Mouse (Mus musculus): ENCODE measurements around the gene Fchsd2.

Gene Fchsd2

GRCm38 (mm10) chr7:101210826-101211225 is 118.2 kb downstream of the Fchsd2 start:
- DNase-seq (ENCODE audit: low read depth), result no peak

- DNase-seq (ENCODE audit: low read depth), result no peak
These were observed 121.0 kb downstream of the Fchsd2 start for GRCm38 (mm10) chr7:101213515-101214263.

DNA sequence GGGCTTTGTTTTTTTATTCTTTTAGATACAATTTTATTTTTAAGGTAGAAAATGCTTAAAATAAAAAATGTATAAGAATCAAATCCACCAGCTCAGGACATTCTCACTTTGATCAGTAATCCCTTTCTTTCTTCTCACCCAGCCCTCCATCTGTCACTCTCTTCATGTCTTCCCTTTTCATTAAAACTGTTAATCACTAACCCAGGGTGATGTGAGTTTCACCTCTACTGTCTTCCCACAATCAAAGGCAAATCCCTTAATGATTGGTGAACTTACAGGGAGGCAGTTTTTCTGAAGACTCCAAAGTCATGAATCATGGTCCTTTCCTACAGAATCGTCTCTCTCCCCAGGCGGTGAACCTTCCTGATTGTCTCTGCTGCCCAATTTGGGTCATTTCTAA is 124.1 kb downstream of the Fchsd2 start:
- no peak for DNase-seq (ENCODE audit: low read depth)

DNA sequence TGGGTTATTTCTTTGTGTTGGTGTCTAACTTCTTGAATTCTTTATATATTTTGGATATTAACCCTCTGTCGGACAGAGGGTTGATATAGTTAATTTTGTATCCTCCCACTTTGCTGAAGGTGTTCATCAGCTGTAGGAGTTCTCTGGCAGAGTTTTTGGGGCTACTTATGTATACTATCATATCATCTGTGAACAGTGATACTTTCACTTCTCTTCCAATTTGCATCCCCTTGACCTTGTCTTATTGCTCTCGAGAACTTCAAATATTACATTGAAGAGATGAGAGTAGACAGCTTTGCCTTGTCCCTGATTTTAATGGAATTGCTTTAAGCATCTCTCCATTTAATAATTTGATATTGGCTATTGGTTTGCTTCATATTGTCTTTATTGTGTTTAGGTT is 130.8 kb downstream of the Fchsd2 start:
- DNase-seq (ENCODE audit: low read depth), result no peak

DNA sequence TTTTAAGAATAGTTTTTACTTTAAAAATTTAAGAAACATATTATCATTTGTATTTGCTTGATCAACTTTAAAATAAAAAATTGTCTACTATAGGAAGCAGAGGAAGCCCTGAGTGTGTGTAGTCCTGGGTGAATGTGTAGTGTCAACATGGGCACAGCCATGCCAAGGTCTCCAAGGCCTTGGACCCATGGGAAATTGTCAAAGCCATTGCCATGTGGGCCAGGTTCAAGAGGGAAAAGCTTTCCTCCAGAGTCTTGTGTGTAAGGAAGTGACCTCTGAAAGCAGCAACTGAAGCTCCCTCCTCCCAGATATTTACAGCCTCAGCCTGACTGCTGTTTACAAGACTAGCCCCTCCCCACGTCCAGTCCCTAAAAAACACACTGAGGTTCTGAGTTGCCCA is 136.7 kb downstream of the Fchsd2 start:
- no peak for DNase-seq (ENCODE audit: low read depth)

DNA sequence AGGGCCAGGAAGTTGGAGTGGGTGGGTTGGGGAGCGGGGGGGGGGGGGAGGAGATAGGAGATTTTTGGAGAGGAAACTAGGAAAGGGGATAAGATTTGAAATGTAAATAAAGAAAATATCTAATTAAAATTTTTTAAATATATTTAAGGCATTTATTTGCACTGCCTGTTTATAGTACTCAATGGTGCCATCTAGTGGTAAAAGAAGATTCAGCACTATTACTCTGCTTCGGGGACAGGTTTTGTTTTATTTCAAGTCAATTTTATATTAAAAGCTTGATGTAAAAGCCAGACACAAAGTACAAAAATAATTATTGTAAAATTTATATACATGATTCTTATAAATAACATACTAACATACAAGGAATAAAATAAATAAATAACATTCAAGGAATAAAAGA is 138.8 kb downstream of the Fchsd2 start:
- DNase-seq (ENCODE audit: low read depth), result peak; percentile 23

DNA sequence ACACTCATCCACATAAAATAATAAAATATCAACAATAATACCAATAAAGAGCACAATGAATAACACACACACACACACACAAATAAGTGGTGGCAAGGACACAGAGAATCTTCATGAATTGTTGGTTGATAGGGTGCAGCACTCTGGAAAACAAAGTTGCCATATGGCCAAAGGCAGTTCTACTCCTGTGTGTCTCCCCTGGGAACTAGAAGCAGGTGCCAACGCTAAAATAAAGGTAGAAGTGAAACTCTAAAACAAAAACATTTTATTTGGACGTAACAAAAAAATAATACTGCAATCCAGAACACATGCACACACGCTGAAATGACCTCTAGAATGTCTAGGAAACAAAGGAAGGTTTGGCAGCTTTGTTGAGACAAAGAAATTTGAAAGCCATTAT is 140.1 kb downstream of the Fchsd2 start:
- DNase-seq (ENCODE audit: low read depth), result no peak

DNA sequence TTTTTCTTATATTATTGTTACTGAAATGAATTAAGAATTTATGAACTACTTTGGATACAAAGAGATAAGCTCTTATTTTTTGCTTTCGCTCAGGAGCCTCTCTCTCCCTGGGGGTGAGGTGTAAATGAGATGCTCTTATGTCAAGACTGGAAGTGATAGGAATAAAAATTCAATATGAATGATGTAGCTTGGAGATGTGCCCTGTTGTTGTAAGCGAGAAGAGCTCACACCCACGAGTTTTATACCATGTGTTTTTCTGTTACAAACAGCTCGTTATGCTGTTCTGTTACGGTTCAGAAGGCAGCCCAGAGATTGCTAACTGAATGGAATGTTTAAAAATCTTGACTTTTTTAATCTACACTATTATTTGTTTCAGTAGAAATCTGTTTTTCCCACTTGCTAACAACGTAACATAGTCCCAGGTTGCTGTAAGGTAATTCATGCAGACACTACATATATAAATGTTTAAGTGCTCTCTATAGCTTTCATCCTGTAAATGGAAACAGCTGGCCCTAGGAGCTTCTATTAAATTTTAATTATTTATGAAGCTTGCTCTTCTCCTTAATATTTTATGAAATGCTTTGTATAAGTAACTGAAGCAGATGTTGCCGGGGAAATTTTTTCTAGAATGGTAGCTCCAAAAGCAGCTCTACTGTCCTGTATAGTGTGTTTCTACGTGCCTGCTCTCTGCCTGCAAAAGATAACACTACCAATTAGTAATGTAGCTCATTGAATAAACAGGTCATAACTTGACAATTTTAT is 144.2 kb downstream of the Fchsd2 start:
- no peak for DNase-seq (ENCODE audit: low read depth)

GRCm38 (mm10) chr7:101248760-101249159 is 156.1 kb downstream of the Fchsd2 start:
- no peak for DNase-seq (ENCODE audit: low read depth)

DNA sequence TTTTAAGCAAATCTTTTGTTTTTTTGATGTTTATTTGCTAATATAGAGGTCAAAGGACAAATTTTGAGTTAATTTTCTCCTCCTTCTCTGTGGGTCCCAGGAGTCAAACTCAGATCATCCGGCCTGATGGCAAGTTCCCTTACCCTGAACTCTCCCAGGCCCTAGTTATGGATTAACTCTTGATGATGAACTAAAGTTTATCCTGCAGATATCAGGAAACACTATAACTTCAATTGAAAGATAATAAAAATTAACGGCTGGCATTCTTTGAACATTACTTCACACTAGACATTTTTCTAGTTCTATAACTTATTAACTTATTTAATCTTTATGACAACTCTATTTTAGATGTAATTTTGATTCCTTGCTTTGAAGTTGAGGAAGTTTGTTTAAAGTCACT is 156.5 kb downstream of the Fchsd2 start:
- DNase-seq (ENCODE audit: low read depth), result no peak

DNA sequence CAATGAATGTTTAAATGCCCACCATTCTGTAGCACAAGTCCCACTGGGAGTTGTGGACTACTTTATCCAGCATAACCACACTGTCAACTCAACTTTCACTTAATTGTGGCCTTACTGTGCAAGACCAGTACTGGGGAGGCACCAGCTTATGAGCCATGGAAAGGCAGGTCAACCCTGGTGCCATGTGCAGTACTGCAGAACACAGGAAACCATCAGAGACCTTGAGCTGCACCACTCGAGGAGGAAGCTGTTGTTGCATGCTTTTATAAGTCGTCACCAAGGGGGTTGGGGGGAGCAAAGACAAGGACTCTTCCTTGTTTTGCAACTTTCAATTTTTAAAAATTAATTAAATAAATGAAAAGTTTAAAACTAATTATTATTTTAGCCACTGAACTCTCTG is 160.4 kb downstream of the Fchsd2 start:
- no peak for DNase-seq (ENCODE audit: low read depth)

DNA sequence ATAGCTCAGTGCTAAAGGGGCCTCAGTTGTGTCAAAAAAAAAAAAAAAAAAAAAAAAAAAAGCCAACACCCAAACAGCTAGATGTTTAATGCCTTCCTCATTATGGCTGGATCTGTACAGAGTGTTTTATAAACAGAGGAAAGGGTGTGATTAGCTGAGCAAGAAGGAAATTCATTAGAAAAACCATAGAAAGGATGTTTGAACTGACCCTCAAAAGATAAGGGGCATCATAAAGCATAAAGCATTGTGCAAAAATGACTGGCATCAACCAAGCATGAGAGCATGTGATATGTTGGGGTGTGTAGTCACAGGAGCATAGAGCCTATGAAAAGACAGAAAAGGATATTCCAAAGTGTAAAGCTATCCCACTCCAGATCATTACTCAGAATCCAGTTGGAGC is 165.8 kb downstream of the Fchsd2 start:
- DNase-seq (ENCODE audit: low read depth), result no peak

DNA sequence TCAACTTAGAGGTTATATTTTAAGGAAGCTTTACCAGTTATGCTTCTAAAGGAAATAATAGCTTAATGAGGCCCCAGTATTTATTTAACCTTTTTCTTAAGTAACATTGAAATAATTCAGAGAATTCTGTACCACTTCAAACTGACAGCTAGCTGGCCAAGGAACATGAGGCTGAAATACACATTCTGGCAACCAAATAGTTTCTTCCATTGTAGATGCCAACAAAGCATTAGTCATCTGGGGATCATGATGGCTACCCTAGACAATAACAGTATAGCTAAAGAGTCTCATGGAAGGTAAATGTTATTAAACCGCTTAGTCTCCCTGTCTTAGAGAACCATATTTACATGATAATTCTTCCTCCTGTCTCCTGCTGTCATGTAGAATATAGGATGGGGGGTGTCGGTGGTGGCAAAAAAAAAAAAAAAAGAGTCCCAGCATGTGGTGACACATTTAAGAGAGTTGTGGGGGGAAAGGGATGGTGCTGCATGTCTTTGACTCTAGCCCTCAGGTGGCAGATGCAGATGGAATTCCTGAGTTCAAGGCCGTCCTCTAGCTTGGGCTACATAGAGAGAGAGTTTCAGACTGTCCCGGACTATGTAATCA is 169.4 kb downstream of the Fchsd2 start:
- DNase-seq (ENCODE audit: low read depth), result no peak

GRCm38 (mm10) chr7:101263511-101263910 is 170.8 kb downstream of the Fchsd2 start:
- no peak for DNase-seq (ENCODE audit: low read depth)

DNA sequence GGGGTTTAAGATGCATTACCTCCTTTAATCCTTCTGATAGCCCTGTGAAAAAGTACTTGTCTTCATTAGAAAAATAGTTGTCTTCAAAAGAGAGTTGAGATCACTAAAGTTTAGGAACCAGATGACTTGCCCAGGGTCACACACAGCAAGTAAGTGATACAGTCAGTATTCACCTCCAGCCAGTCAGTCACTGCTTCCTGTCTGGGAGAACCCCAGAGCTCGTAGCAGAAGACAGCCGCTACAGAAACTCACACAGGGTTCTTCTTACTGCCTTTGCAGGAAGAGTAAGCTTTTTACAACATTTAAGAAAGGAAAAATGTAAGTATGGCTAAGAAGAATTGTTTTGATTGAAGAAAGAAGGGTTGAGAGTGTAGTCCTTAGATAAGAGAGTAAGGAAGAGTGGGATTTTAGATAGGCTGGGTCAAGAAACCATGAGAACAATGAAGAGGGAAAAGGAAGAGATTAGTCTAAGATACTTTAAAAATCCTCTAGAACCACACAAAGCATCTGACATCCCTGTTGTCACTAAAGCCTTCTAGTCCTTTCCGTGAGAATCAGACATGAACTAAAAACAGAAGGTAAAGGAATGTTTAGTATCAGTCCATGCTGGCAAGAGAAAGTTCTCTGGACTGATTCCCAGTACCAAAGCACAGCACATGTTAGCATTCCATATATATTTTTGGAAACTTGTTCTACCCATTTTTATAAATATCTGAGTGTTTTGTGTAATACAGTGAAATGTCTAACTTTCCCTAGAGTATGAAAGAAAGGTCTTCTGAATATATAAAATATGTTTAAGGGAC is 175.0 kb downstream of the Fchsd2 start:
- no peak for DNase-seq (ENCODE audit: low read depth)

GRCm38 (mm10) chr7:101271602-101272001 is 178.9 kb downstream of the Fchsd2 start:
- DNase-seq (ENCODE audit: low read depth), result no peak

- no peak for DNase-seq (ENCODE audit: low read depth)
These were observed 179.9 kb downstream of the Fchsd2 start for GRCm38 (mm10) chr7:101272466-101273160.

- DNase-seq (ENCODE audit: low read depth), result no peak
These were observed 190.1 kb downstream of the Fchsd2 start for GRCm38 (mm10) chr7:101282721-101283120.

- DNase-seq (ENCODE audit: low read depth), result no peak
These were observed 191.8 kb downstream of the Fchsd2 start for GRCm38 (mm10) chr7:101284504-101284903.

GRCm38 (mm10) chr7:101286891-101287290 is 194.2 kb downstream of the Fchsd2 start:
- DNase-seq (ENCODE audit: low read depth), result no peak

DNA sequence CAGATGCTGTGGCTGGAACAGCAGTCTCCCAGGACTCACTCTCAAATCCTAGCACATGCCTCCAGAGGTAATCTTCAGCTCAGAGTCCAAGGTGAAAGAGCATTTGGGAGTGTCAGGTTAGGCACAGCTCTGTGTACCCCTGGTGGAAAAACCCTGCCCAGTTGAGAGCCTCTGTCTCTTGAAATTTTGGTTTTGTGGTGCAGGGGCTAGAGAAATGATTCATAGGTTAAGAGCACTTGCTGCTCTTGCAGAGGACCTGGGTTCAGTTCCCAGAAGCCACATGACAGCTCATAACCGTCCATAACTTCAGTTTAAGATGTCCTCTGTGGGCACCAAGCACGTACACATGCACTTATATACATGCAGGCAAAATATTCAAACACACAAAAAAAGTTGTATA is 195.2 kb downstream of the Fchsd2 start:
- no peak for DNase-seq (ENCODE audit: low read depth)

DNA sequence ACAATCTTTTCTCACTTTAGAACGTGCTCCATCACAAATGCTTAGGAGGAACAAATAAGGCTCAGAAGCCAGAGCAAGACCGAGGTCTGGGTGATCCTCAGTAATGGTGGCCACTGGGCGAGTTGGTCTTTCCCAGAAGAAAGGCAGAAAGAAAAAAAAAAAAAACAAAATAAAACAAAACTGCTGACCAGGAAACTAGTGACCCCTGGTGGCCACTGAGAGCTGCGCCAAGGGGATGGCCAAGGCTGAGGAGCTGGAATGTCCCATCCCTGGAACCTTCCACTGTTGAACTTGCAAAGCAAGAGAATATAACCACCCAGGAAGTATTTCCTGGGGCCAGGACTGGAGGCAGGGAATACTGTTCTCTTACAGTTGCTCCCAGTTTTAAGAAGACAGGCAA is 195.8 kb downstream of the Fchsd2 start:
- no peak for DNase-seq (ENCODE audit: low read depth)

Measured in fibroblast of lung, adult 2 months (primary cell).